15 mouse cellular contexts compared by ENCODE assay signal in genomic region chr3:55440342-55440741, GRCm38 (mm10). TPM values are rescaled to one million over a fixed set of nuclear protein-coding genes. Genes with fewer than 3 reads are reported as not detected.
A peak's percentile ranks its signal among the peaks of the same experiment; 100 is the strongest.
DNase-seq lines count a peak whose midpoint lies in the region; ATAC-seq and TF ChIP-seq lines count a peak whose summit lies in the region.
"Had no signal": no experiment of that assay in that cellular context is flagged by ENCODE, and none has a peak within 500 bp of the region (broad histone marks: within the 10 kb centered on the region; RNA-seq: fewer than 3 reads in every experiment).

No protein-coding gene starts in this region.

- no peaks in the 10 kb centered on the region for H3K27me3 ChIP-seq in forebrain, embryonic 14.5 days (replicated peaks; ENCODE audit: control insufficient read depth, insufficient read depth, low read length)
- H3K27me3 ChIP-seq in forebrain, embryonic 12.5 days: no peaks in the 10 kb centered on the region
- H3K27me3 ChIP-seq in limb, embryonic 12.5 days: no peaks in the 10 kb centered on the region
- no peaks in the 10 kb centered on the region for H3K27me3 ChIP-seq in limb, embryonic 10.5 days (ENCODE audit: low read depth, poor library complexity, severe bottlenecking)
- no peaks in the 10 kb centered on the region for H3K27me3 ChIP-seq in midbrain, postnatal 0 days (ENCODE audit: insufficient read depth, low read length)
- H3K27me3 ChIP-seq: neural tube, embryonic 12.5 days had no signal

- H3K4me2 ChIP-seq in forebrain, embryonic 14.5 days (ENCODE audit: low read length): no peak overlapping the region
- H3K4me2 ChIP-seq in forebrain, embryonic 12.5 days: no peak overlapping the region
- H3K4me2 ChIP-seq in limb, embryonic 12.5 days: no peak overlapping the region
- no peak overlapping the region for H3K4me2 ChIP-seq in midbrain, postnatal 0 days (ENCODE audit: low read depth, low read length, poor library complexity, severe bottlenecking)
- H3K4me2 ChIP-seq: neural tube, embryonic 12.5 days had no signal

- peak overlapping the region; percentile 65 for H3K27ac ChIP-seq in forebrain, embryonic 14.5 days (ENCODE audit: low read depth, low read length)
- no peak overlapping the region for H3K27ac ChIP-seq in forebrain, embryonic 12.5 days
- 0 out of 2 replicates have a peak overlapping the region, but pooled peaks have one; percentile 8 for H3K27ac ChIP-seq in limb, embryonic 12.5 days
- no peak overlapping the region for H3K27ac ChIP-seq in limb, embryonic 10.5 days
- peak overlapping the region; percentile 69 for H3K27ac ChIP-seq in midbrain, postnatal 0 days (ENCODE audit: low read depth, low read length)
- H3K27ac ChIP-seq: gastrocnemius, adult 2 months; neural tube, embryonic 12.5 days had no signal

- DNase-seq in forebrain, embryonic 14.5 days (ENCODE audit: low spot score): peak; percentile 49
- DNase-seq in limb, embryonic 10.5 days (ENCODE audit: low spot score): no peak
- peak; percentile 57 to 61 for DNase-seq in cerebellum, postnatal 36 days
- DNase-seq in midbrain, postnatal 0 days (ENCODE audit: low spot score): no peak
- DNase-seq in adrenal gland, postnatal 10 days: no peak
- DNase-seq in adrenal gland, postnatal 36 days: no peak
- DNase-seq: adrenal gland, postnatal 14 days; gastrocnemius, adult 2 months; kidney, postnatal 10 days had no signal

- no peak overlapping the region for H3K4me3 ChIP-seq in forebrain, embryonic 14.5 days (ENCODE audit: low read depth, low read length)
- no peak overlapping the region for H3K4me3 ChIP-seq in forebrain, embryonic 12.5 days (replicated peaks)
- H3K4me3 ChIP-seq in limb, embryonic 12.5 days (replicated peaks): no peak overlapping the region
- H3K4me3 ChIP-seq in limb, embryonic 10.5 days: no peak overlapping the region
- H3K4me3 ChIP-seq in midbrain, postnatal 0 days (ENCODE audit: low read depth, low read length): no peak overlapping the region
- H3K4me3 ChIP-seq: gastrocnemius, adult 2 months; neural tube, embryonic 12.5 days had no signal

- WGBS in forebrain, embryonic 14.5 days: 61% methylated on average over 8 of the region's 8 CpGs
- WGBS in forebrain, embryonic 12.5 days: 79% methylated on average over 8 of the region's 8 CpGs
- 53% methylated on average over 8 of the region's 8 CpGs for WGBS in limb, embryonic 12.5 days
- 64% methylated on average over 8 of the region's 8 CpGs for WGBS in limb, embryonic 10.5 days
- WGBS in midbrain, postnatal 0 days: 55% methylated on average over 8 of the region's 8 CpGs

- H3K9me3 ChIP-seq in forebrain, embryonic 14.5 days (replicated peaks; ENCODE audit: control insufficient read depth, low read length): no peaks in the 10 kb centered on the region
- H3K9me3 ChIP-seq in forebrain, embryonic 12.5 days: no peaks in the 10 kb centered on the region
- no peaks in the 10 kb centered on the region for H3K9me3 ChIP-seq in limb, embryonic 12.5 days
- no peaks in the 10 kb centered on the region for H3K9me3 ChIP-seq in limb, embryonic 10.5 days (replicated peaks)
- H3K9me3 ChIP-seq in midbrain, postnatal 0 days (ENCODE audit: low read length): no peaks in the 10 kb centered on the region
- H3K9me3 ChIP-seq: neural tube, embryonic 12.5 days had no signal

- ATAC-seq in forebrain, embryonic 14.5 days: peak; percentile 75; the same call in 1 of the 2 replicates
- no peak for ATAC-seq in forebrain, embryonic 12.5 days (ENCODE audit: low FRiP score)
- ATAC-seq in limb, embryonic 12.5 days (ENCODE audit: insufficient number of reproducible peaks, insufficient read depth, low FRiP score, low TSS enrichment, low read depth): no peak
- ATAC-seq in midbrain, postnatal 0 days (ENCODE audit: low FRiP score): no peak

- no peaks in the 10 kb centered on the region for H3K36me3 ChIP-seq in forebrain, embryonic 14.5 days (ENCODE audit: control insufficient read depth, insufficient read depth, low read length)
- H3K36me3 ChIP-seq in forebrain, embryonic 12.5 days (replicated peaks): no peaks in the 10 kb centered on the region
- no peaks in the 10 kb centered on the region for H3K36me3 ChIP-seq in limb, embryonic 12.5 days
- H3K36me3 ChIP-seq in limb, embryonic 10.5 days: no peaks in the 10 kb centered on the region
- no peaks in the 10 kb centered on the region for H3K36me3 ChIP-seq in midbrain, postnatal 0 days (ENCODE audit: insufficient read depth, low read length)
- H3K36me3 ChIP-seq: neural tube, embryonic 12.5 days had no signal

- H3K4me1 ChIP-seq in forebrain, embryonic 14.5 days (ENCODE audit: control insufficient read depth, insufficient read depth, low read length): peaks cover 6% of the 10 kb centered on the region; the same call in 1 of the 2 replicates
- peaks cover 6% of the 10 kb centered on the region; the same call in 1 of the 2 replicates for H3K4me1 ChIP-seq in forebrain, embryonic 12.5 days
- peaks cover 21% of the 10 kb centered on the region for H3K4me1 ChIP-seq in limb, embryonic 12.5 days (replicated peaks)
- H3K4me1 ChIP-seq in limb, embryonic 10.5 days: peaks cover 23% of the 10 kb centered on the region
- peaks cover 5% of the 10 kb centered on the region; the same call in 1 of the 2 replicates for H3K4me1 ChIP-seq in midbrain, postnatal 0 days (ENCODE audit: insufficient read depth, low read length)
- H3K4me1 ChIP-seq: neural tube, embryonic 12.5 days had no signal

- H3K9ac ChIP-seq in forebrain, embryonic 14.5 days (ENCODE audit: low read length): no peak overlapping the region
- no peak overlapping the region for H3K9ac ChIP-seq in forebrain, embryonic 12.5 days
- H3K9ac ChIP-seq in limb, embryonic 12.5 days (replicated peaks): no peak overlapping the region
- H3K9ac ChIP-seq in midbrain, postnatal 0 days (replicated peaks; ENCODE audit: low read length, poor library complexity, severe bottlenecking): no peak overlapping the region
- H3K9ac ChIP-seq: neural tube, embryonic 12.5 days had no signal

- no peak for TF ChIP-seq CTCF in midbrain, postnatal 0 days (IDR thresholded peaks at IDR 0.05)

RNA-seq across cellular contexts. Expression of gene Gm21954, which starts 31.7 kb away (rescaled TPM):
- not detected in 2 replicates for polyA plus RNA-seq in forebrain, embryonic 14.5 days (2014; fragmentation: Nextera tagmentation; extraction: Ambion mirVana)
- not detected in 2 replicates for polyA plus RNA-seq in forebrain, embryonic 12.5 days (2016; fragmentation: Nextera tagmentation; extraction: Ambion mirVana)
- not detected in 2 replicates for polyA plus RNA-seq in limb, embryonic 12.5 days (2016; fragmentation: Nextera tagmentation; extraction: Ambion mirVana)
- not detected in 2 replicates for polyA plus RNA-seq in limb, embryonic 10.5 days (2016; fragmentation: Nextera tagmentation; extraction: Ambion mirVana)
- not detected in 2 replicates for total RNA-seq in midbrain, postnatal 0 days (2014; rRNA removed)
- not detected in 2 replicates for polyA plus RNA-seq in midbrain, postnatal 0 days (2015; fragmentation: Nextera tagmentation; extraction: Ambion mirVana)
- total RNA-seq in adrenal gland, postnatal 10 days (2021): not detected
- not detected for total RNA-seq in adrenal gland, postnatal 36 days (2021)
- total RNA-seq: adrenal gland, postnatal 14 days; gastrocnemius, adult 2 months; hematopoietic stem cell, adult 5-6 weeks had no signal
- polyA plus RNA-seq: embryonic facial prominence, embryonic 11.5 days; limb, embryonic 14.5 days; neural tube, embryonic 12.5 days had no signal

Comparison
In these comparisons a context has a peak if more than half of its experiments do, and no peak if none do; other contexts are left out.
1. H3K27ac ChIP-seq: peak in forebrain, embryonic 14.5 days (single experiment), limb, embryonic 12.5 days (single experiment) and midbrain, postnatal 0 days (single experiment); none in forebrain, embryonic 12.5 days (single experiment) and limb, embryonic 10.5 days (single experiment).
2. DNase-seq: peak in forebrain, embryonic 14.5 days (single experiment) and cerebellum, postnatal 36 days (2 of 2); none in limb, embryonic 10.5 days (single experiment), midbrain, postnatal 0 days (single experiment), adrenal gland, postnatal 10 days (single experiment) and adrenal gland, postnatal 36 days (0 of 2).